Mouse (Mus musculus) thymus, adult 2 months (tissue): ENCODE measurements around the gene Osbpl9. TPM values are rescaled to one million over a fixed set of nuclear protein-coding genes. Genes with fewer than 3 reads are reported as not detected.

Experiments used
- DNase-seq: peaks from one replicate; pipeline ENCODE4 v3.0.0; 2021
- H3K27ac ChIP-seq: fragments of 200-500 bp; 2 replicates; pipeline ENCODE4 v1.5.1; 2012; ENCODE audit warnings: low read length, control low read depth; ENCODE audit not compliant: control insufficient read depth, insufficient read depth
- H3K27me3 ChIP-seq: fragments of 200-500 bp; 2 replicates; pipeline ENCODE4 v1.6.1; 2012; ENCODE audit warnings: mild to moderate bottlenecking, low read length, moderate library complexity, mixed read lengths; ENCODE audit not compliant: control insufficient read depth, insufficient read depth
- H3K36me3 ChIP-seq: fragments of 200-500 bp; 2 replicates; pipeline ENCODE4 v1.6.1; 2012; ENCODE audit warnings: mild to moderate bottlenecking, low read length, moderate library complexity; ENCODE audit not compliant: control insufficient read depth, insufficient read depth
- H3K4me1 ChIP-seq: fragments of 200-500 bp; replicated peaks from 2 replicates; pipeline ENCODE4 v1.6.1; 2012; ENCODE audit warnings: low read length; ENCODE audit not compliant: control insufficient read depth, insufficient read depth
- H3K4me3 ChIP-seq: fragments of 200-500 bp; 2 replicates; pipeline ENCODE4 v1.5.1; 2012; ENCODE audit warnings: mild to moderate bottlenecking, low read length, control low read depth, moderate library complexity; ENCODE audit not compliant: control insufficient read depth, insufficient read depth
- CTCF ChIP-seq: fragments of 200-500 bp; IDR thresholded peaks from 2 replicates; pipeline ENCODE4 v1.5.1; 2012; ENCODE audit warnings: mild to moderate bottlenecking, control low read depth, low read length, moderate library complexity, borderline replicate concordance; ENCODE audit not compliant: control insufficient read depth, poor library complexity, insufficient read depth; ENCODE audit errors: extremely low read depth
- POLR2A ChIP-seq: fragments of 200-500 bp; IDR thresholded peaks from 2 replicates; pipeline ENCODE4 v1.6.1; 2012; ENCODE audit warnings: mild to moderate bottlenecking, low read length, control low read depth, moderate library complexity; ENCODE audit not compliant: control insufficient read depth, poor library complexity, insufficient read depth; ENCODE audit errors: extremely low read depth
- WGBS: fragments of 180-500 bp; shearing (Covaris S2); methylation state at CpG from one replicate; pipeline ENCODE4 v1.1.7; 2018; 5-methylcytosine and 5-hydroxymethylcytosine counted together
- polyA plus RNA-seq: library from polyadenylated mRNA; depleted of rRNA; stranded (reverse); fragments of >200 nt; gene quantifications from 2 replicates; pipeline ENCODE4 v1.2.3, GENCODE M21; 2012

Osbpl9 gene
- polyA plus RNA-seq, 1 experiment: 93.2 TPM

DNA sequence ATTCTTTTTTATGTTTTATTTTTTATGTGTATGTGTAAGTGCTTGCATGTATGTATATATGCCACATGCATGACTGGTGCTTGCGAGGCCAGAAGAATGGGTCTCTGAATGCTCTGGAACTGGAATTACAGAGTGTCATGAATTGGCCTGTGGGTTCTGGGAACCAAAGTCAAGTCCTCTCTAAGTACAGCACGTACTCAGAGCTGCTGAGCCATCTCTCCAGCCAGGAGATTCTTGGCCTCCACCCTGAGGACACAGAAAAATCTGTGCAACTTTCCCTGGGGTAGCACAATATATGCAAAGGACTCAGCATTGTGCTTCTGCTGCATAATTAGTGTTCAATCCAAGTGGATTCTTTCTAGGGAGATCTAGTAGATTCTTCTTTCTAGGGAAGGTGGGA is 8.2 kb upstream of the Osbpl9 start:
- H3K4me3 ChIP-seq: no peak overlapping the region
- H3K27ac ChIP-seq: no peak overlapping the region
- no peaks in the 10 kb centered on the region for H3K27me3 ChIP-seq
- DNase-seq: no peak
- H3K4me1 ChIP-seq: no peaks in the 10 kb centered on the region
- H3K36me3 ChIP-seq: no peaks in the 10 kb centered on the region
- WGBS: 84% methylated on average over 2 of the region's 2 CpGs
- TF ChIP-seq CTCF (no peak), POLR2A (no peak)

DNA sequence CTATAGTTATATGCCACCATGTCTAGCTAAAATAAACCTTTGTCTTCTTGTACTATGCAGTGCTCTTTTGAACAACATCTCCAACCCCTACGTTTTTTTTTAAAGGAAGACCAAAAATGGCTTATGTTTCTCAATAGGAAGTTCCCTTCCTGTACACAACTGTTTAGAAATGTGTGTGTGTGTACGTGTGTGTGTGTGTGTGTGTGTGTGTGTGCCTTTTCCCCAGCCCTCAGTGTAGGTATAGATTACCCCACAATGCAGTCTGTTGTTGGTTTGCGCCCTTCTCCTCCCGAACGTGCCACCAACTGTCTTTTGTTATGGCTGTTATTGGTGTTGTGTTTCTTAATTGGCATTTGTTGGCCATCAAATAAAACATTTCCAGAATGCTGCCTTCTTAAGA is 5.5 kb upstream of the Osbpl9 start:
- TF ChIP-seq POLR2A (no peak), CTCF (no peak)
- no peaks in the 10 kb centered on the region for H3K27me3 ChIP-seq
- no peak overlapping the region for H3K4me3 ChIP-seq
- no peak for DNase-seq
- 71% methylated on average over 5 of the region's 5 CpGs for WGBS
- H3K36me3 ChIP-seq: no peaks in the 10 kb centered on the region
- no peaks in the 10 kb centered on the region for H3K4me1 ChIP-seq
- H3K27ac ChIP-seq: no peak overlapping the region

DNA sequence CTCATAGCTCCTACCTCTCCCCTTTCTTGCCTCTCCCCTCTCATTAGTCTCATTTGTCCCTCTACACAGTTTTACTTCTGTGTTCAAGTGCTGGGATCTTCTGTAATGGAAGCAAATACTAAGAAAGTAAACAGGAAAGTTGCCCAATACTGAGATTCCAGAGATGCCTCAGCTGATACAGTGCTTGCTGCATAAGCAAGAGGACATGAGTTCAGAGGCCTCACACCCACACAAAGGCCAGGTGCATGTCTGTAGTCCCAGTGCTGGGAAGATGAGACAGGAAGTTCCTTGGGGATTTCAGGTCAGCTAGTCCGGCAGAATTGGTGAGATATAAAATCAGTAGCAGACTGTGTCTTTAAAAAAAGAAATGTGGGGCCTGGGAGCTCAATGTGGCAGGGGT is 2.3 kb upstream of the Osbpl9 start:
- TF ChIP-seq CTCF (no peak), POLR2A (no peak)
- no peaks in the 10 kb centered on the region for H3K36me3 ChIP-seq
- no peaks in the 10 kb centered on the region for H3K27me3 ChIP-seq
- WGBS: 81% methylated on average over 1 of the region's 1 CpGs
- no peak overlapping the region for H3K27ac ChIP-seq
- DNase-seq: no peak
- no peak overlapping the region for H3K4me3 ChIP-seq
- peaks cover 5% of the 10 kb centered on the region for H3K4me1 ChIP-seq

DNA sequence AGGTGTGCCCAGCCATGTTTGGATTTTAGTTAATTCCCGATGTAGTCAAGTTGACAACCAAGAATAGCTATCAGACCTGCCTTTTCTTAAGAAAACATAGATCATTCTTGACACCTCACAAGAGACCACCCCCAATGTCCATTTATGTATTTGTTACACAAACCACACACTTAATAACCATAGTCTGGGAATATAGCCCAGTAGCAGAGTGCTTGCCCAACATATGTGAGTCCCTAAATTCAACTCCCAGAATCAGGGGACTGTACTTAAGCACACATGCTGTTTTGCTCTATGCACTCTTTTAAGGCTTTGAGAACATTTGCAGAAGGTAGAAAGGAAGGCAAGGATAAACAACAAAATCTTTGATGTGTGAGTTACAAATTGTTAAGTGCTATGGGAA is 1.9 kb upstream of the Osbpl9 start:
- no peak overlapping the region for H3K4me3 ChIP-seq
- H3K27me3 ChIP-seq: no peaks in the 10 kb centered on the region
- no peaks in the 10 kb centered on the region for H3K36me3 ChIP-seq
- no peak overlapping the region for H3K27ac ChIP-seq
- TF ChIP-seq POLR2A: no peak
- TF ChIP-seq CTCF: no peak
- 92% methylated on average over 1 of the region's 1 CpGs for WGBS
- DNase-seq: no peak
- peaks cover 5% of the 10 kb centered on the region for H3K4me1 ChIP-seq

DNA sequence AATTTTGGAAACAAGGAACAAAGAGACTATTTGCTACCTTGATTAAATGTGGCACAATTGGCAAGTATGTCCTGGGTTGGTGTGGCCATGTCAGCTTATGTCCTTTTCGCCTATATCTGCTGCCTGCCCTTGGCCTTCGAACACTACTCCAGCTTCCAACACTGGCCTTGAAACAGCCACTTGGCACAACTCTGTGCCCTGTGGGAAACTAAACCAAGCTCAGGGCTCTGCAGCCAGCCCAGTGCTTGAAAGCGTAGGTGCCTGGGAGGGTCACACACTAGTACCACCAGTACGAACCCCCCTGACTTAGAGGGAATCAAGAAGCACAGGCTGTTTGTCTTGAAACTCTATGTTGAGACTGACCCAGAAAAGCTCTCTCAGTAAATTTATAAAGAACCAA is 3.0 kb downstream of the Osbpl9 start:
- TF ChIP-seq CTCF: no peak
- TF ChIP-seq POLR2A: no peak
- H3K4me1 ChIP-seq: peaks cover 5% of the 10 kb centered on the region
- H3K27ac ChIP-seq: no peak overlapping the region
- DNase-seq: no peak
- H3K4me3 ChIP-seq: no peak overlapping the region
- no peaks in the 10 kb centered on the region for H3K36me3 ChIP-seq
- no peaks in the 10 kb centered on the region for H3K27me3 ChIP-seq
- 95% methylated on average over 4 of the region's 4 CpGs for WGBS

DNA sequence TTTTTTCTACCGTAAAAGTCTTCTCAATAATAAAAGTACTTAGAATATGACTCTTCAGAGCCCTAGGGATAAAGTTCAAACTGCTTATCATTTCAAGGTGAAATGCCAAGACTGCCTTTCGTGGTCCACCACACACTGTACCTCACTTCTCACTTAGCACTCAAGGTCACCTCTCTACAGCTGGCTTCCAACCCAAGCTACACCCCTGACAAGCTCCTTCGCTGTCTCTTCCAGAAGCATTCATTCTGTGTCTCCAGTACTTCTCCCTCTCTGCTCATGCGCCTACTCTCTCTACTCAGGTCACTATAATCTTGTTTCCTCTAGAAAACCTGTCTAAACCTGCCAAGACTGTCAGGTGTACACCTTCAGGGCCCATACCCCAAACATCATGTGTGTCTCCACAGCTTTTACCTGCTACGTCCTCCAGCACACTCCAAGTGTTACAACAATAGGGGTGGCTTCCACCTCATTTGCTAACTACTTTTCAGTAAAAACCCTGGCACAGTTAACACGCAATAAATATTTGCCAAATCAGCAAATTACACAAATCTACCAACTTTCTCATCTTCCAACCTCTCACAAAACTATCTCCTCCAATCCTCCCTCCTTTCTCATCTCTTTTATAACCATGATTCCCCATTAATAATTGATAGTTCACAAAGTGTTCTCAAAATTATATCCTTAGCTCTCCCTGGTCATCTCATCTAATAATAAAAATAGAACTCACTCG is 6.0 kb downstream of the Osbpl9 start:
- TF ChIP-seq CTCF (no peak), POLR2A (no peak)
- Histone ChIP-seq H3K4me3 (no peak overlapping the region), H3K4me1 (no peaks in the 10 kb centered on the region; the same call in 1 of the 2 replicates), H3K36me3 (no peaks in the 10 kb centered on the region), H3K27me3 (no peaks in the 10 kb centered on the region), H3K27ac (no peak overlapping the region)
- whole genome bisulfite sequencing: 95% methylated on average over 7 of the region's 7 CpGs
- DNase-seq: no peak

DNA sequence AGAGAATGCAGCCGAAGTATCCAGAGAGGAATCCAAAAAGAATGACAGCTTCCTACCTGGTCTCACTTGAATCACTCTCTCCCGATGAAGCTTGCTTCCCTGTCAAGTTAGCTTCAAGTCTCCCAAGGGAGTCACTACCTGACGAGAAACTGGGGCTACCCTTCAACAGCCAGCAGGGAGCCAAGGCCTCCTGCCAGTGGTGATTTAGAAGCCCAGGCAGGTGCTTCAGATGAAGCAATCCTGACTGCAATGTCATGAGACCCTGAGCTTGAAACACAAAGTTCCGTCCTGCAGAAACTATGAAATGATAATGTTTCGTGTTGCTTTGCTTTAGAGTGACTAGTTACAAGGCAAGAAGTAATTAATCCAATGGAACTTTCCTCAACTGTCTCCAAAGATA is 8.2 kb downstream of the Osbpl9 start:
- no peak for DNase-seq
- H3K36me3 ChIP-seq: no peaks in the 10 kb centered on the region
- TF ChIP-seq POLR2A (no peak), CTCF (no peak)
- no peaks in the 10 kb centered on the region for H3K4me1 ChIP-seq
- H3K4me3 ChIP-seq: no peak overlapping the region
- no peaks in the 10 kb centered on the region for H3K27me3 ChIP-seq
- 92% methylated on average over 5 of the region's 5 CpGs for WGBS
- H3K27ac ChIP-seq: no peak overlapping the region
